Mouse (Mus musculus) small intestine, adult 2 months (tissue): Measurements from ENCODE around the gene BC037034.

Source experiments
- CTCF ChIP-seq: fragments of 200-500 bp; IDR thresholded peaks from 2 replicates; pipeline ENCODE4 v1.5.1; 2012; ENCODE audit warnings: low read depth, mild to moderate bottlenecking, control low read depth, inconsistent platforms, low read length, moderate library complexity, mixed read lengths; ENCODE audit not compliant: insufficient replicate concordance, insufficient read length; ENCODE audit errors: extremely low read depth
- POLR2A ChIP-seq: fragments of 200-500 bp; IDR thresholded peaks from 2 replicates; pipeline ENCODE4 v1.6.1; 2012; ENCODE audit warnings: low read depth, mild to moderate bottlenecking, control low read depth, inconsistent platforms, low read length, moderate library complexity

GRCm38 (mm10) chr5:138265712-138266111 is 1.9 kb upstream of the BC037034 start:
- no peak for TF ChIP-seq POLR2A
- no peak for TF ChIP-seq CTCF
